Mouse (Mus musculus) layer of hippocampus, adult 18-20 months (tissue): ENCODE measurements around the gene Asgr1. TPM values are rescaled to one million over a fixed set of nuclear protein-coding genes. Genes with fewer than 3 reads are reported as not detected.
"Not testable (repeated sequence)": the region's sequence is repeated elsewhere in the genome, so short reads cannot be mapped to it uniquely, and the experiment has no call there.

Experiments
- DNase-seq, 2 experiments: peaks; one replicate each; pipeline ENCODE4 v3.0.0; 2022; ENCODE audit warnings: low spot score in 2 of 2
- total RNA-seq, 2 experiments: library from RNA; stranded (reverse); gene quantifications; 2 replicates each; pipeline ENCODE4 v1.2.3; 2021

Asgr1 gene
- total RNA-seq, 2 experiments from 2014 or later, result 0.84 to 0.99 TPM

GRCm38 (mm10) chr11:70066701-70067100 lies 12.8 kb downstream of the Asgr1 start:
- no peak for DNase-seq

DNA sequence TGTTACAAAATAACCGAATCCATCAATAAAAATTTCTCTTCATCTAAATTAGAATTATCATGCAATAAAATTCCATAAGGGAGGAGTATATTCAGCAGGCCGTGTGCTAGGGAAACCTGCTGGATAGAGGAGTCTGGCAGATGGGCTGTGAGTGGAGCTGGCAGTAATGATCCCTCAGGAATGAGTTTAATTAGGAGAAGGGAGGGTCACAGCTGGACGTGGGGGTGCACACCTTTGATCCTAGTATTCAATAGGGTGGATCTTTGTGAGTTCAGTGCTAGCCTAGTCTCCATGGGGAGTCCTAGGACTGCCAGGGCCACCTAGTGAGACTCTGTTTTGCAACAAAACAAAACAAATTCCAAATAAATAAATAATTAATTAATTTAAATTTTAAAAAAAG lies 14.4 kb downstream of the Asgr1 start:
- no peak for DNase-seq

DNA sequence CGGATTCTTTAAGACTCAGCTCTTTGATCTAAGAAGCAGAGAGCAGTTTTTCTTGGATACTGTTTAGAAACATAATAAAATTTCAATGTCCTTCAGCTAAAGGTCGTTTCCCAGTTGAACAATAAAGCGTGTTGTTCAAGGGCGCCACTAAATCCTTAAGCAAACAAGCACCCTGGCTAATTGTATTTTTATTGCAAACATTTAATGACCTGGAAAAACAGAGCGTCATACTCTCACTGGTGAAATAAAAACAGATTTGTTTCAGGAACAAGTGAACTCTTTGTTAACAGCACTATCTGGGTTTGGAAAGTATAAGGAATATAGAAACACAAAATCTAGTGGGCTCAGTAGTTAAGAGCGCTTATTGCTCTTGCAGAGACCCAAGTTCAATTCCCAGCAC lies 16.2 kb downstream of the Asgr1 start:
- no peak for DNase-seq

GRCm38 (mm10) chr11:70070603-70071002 lies 16.7 kb downstream of the Asgr1 start:
- DNase-seq, result not testable (repeated sequence)

- DNase-seq, result peak in 1 of 2 experiments; percentile 81
These were observed 20.6 kb downstream of the Asgr1 start for GRCm38 (mm10) chr11:70074379-70075071.

- no peak for DNase-seq
These were observed 21.7 kb downstream of the Asgr1 start for GRCm38 (mm10) chr11:70075581-70075980.

DNA sequence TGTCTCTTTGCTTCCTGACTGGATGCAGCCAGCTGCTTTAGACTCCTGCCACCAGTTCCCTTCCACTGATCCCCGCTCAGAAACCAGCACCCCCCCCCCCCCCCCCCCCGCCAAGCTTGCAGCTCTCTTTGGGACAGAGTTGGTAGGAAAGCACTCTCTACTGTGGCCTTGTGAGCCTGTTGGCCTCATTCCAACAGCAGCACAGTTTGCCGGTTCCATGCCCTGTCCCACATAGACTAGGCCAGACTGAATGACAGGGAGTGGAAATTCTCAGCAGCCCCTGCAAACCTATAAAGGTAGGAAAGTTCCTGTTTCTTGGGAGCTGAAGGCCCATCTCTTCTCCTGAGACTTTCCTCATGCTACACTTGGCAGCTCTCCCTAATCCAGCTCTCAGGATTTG lies 23.6 kb downstream of the Asgr1 start:
- DNase-seq, result no peak

DNA sequence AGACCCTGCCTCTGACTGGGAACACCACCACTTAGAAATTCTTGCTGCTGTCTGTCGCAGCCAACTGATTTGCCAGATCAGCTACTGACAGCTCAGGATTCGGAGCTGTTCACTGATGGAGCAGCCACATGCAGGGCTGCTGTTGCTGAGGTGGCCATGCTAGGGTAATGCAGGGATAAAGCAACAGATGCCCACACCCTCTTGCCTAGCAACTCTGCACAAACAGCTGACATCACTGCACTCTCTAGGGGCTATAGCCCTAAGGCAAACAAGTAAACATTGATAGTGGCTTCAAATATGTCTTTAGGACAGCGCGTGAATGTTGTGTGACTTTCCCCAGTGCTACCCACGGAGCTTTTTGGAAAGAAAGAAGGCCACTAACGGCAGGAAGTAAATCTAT lies 25.3 kb downstream of the Asgr1 start:
- DNase-seq, result no peak

GRCm38 (mm10) chr11:70079928-70080327 lies 26.0 kb downstream of the Asgr1 start:
- DNase-seq, result no peak

DNA sequence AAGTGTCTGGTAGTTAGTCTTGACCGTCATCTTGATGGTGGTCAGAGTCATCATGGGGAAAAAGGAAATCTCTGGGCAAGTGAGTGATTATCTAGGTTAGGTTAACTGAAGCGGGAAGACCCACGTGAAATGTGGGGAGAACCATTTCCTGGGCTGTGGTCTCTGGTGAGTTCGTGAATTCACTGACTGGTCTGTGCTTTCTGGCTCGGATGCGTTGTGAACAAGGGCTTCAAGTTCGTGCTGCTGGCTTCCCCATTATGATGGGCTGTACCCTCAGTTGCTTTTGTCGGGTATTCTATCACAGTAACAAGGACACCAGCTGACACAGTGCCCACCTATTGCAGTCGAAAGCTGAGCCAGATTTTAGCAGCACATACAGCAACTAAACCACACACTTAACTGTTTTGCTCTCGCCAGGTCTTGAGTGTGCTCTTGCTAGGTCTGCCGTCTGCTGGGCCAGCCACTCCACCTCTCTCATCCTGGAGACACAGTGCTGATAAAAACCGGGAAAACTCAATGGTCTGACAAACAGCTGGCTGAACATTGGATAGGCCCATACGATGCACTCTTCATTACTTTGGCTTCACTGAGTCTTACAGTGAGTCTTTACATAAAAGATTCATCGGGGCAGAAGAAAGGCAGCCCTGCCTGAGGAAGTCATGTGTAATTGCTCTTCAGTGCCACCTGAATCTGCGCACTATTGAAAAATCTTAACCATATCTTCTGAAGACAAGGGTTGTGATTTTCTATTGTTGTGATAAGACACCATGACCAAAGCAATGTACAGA lies 27.1 kb downstream of the Asgr1 start:
- no peak for DNase-seq

GRCm38 (mm10) chr11:70084563-70084962 lies 30.7 kb downstream of the Asgr1 start:
- DNase-seq, result no peak

DNA sequence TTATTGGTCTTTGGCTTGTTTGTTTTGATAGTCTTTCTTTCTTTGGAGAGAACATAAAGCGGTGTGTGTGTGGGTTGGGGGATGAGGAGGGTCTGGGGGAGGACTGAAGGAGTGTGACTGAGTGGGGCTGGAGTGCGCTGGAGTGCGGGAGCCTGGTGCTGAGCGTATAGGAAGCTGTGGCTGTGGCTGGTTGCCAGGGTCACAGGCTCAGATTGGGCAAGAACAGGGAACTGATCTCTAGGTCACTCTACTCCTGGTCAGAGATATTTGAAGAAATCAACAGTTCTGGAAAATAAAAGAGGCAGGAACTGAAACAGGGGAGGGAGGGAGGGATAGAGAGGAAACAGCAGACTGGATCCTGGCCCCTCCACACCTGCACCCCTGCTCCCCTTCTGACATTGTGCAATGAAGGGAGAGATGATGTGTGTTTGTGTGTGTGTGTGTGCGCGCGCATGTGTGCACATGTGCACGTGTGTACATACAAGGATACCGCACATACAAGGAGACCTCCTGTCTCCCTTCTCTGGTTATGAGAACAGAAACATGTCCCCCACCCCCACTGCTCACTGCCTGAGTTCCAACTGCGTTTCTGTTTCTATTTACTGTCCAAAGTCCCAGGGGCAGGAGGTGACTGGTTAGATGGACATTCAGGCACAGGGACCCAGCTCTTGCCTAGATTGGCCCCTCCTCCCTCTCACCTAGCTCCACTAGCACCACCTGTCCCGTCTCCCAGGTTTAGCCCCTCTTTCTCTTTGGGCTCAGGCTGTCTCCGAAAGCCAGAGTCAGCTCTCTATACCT lies 38.3 kb downstream of the Asgr1 start, which contains the start of gene Asgr2:
TSS of gene Asgr2 (plus strand) at position 659 of the 798 bp plus-strand sequence.
- DNase-seq, result no peak

DNA sequence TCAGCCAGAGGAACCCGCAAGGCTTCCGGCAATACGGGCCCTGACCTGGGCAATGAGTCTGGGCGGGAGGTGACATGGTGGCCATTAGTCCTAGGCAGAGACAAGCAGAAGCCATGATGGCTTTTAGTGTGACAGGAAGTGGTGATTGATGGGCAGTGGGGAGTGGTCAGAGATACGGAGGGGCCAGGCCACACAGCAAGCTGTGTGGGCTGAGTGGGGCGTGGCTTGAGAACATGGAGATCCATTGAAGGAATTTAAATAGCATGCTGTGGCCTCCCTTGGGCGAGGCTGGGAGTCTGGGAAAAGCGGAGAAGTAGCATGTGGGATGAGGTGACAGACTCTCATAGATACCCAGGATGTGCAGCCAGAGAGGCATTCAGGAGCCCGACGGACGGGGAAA lies 43.5 kb downstream of the Asgr1 start:
- no peak for DNase-seq

- DNase-seq, result no peak
These were observed 45.2 kb downstream of the Asgr1 start for GRCm38 (mm10) chr11:70099102-70099501.

- DNase-seq, result no peak
These were observed 45.9 kb downstream of the Asgr1 start for GRCm38 (mm10) chr11:70099809-70100208.

GRCm38 (mm10) chr11:70103701-70104315 lies 49.9 kb downstream of the Asgr1 start:
- DNase-seq, result no peak

GRCm38 (mm10) chr11:70107085-70107484 lies 53.2 kb downstream of the Asgr1 start:
- DNase-seq, result no peak
